In genomic region chr8:106376862-106377261, GRCm38 (mm10) we compare ENCODE assay signal across 9 mouse cellular contexts. TPM values are rescaled to one million over a fixed set of nuclear protein-coding genes. Genes with fewer than 3 reads are reported as not detected.
DNase-seq lines count a peak whose midpoint lies in the region; ATAC-seq lines count a peak whose summit lies in the region.
"Had no signal": no experiment of that assay in that cellular context is flagged by ENCODE, and none has a peak within 500 bp of the region (broad histone marks: within the 10 kb centered on the region; RNA-seq: fewer than 3 reads in every experiment).

No protein-coding gene starts in this region.

- H3K4me1 ChIP-seq in kidney, embryonic 15.5 days = peaks cover 9% of the 10 kb centered on the region
- no peaks in the 10 kb centered on the region for H3K4me1 ChIP-seq in limb, embryonic 10.5 days

- H3K9ac ChIP-seq in kidney, embryonic 15.5 days = no peak overlapping the region
- H3K9ac ChIP-seq: liver, postnatal 0 days had no signal

- no peaks in the 10 kb centered on the region for H3K36me3 ChIP-seq in kidney, embryonic 15.5 days
- no peaks in the 10 kb centered on the region for H3K36me3 ChIP-seq in limb, embryonic 10.5 days

- H3K4me2 ChIP-seq in kidney, embryonic 15.5 days = no peak overlapping the region

- no peaks in the 10 kb centered on the region for H3K9me3 ChIP-seq in kidney, embryonic 15.5 days (replicated peaks)
- no peaks in the 10 kb centered on the region for H3K9me3 ChIP-seq in limb, embryonic 10.5 days (replicated peaks)

- H3K4me3 ChIP-seq in kidney, embryonic 15.5 days (replicated peaks) = no peak overlapping the region
- no peak overlapping the region for H3K4me3 ChIP-seq in limb, embryonic 10.5 days

- DNase-seq in kidney, postnatal 4 days = peak; percentile 44 to 51
- DNase-seq in right cerebral cortex, postnatal 4 days = peak; percentile 46
- no peak for DNase-seq in right cerebral cortex, postnatal 25 days
- peak; percentile 65 to 75 for DNase-seq in cerebellum, postnatal 25 days
- DNase-seq in retina, postnatal 1 day = peak; percentile 91
- DNase-seq in limb, embryonic 10.5 days (ENCODE audit: low spot score) = no peak
- DNase-seq: liver, postnatal 0 days had no signal

- no peak overlapping the region for H3K27ac ChIP-seq in kidney, embryonic 15.5 days
- no peak overlapping the region for H3K27ac ChIP-seq in limb, embryonic 10.5 days

- H3K27me3 ChIP-seq in kidney, embryonic 15.5 days = no peaks in the 10 kb centered on the region
- H3K27me3 ChIP-seq in limb, embryonic 10.5 days (ENCODE audit: low read depth, poor library complexity, severe bottlenecking) = no peaks in the 10 kb centered on the region

- WGBS in kidney, embryonic 15.5 days = 28% methylated on average over 9 of the region's 9 CpGs
- WGBS in limb, embryonic 10.5 days = 30% methylated on average over 9 of the region's 9 CpGs

- ATAC-seq in kidney, embryonic 15.5 days (replicated peaks; ENCODE audit: low FRiP score) = no peak
- ATAC-seq in erythroid progenitor cell, adult 5-6 weeks (replicated peaks; ENCODE audit: low FRiP score, poor library complexity, severe bottlenecking) = no peak
- ATAC-seq: liver, postnatal 0 days had no signal

RNA-seq across cellular contexts. Expression of gene Zfp90, which starts 38.3 kb away (rescaled TPM):
- polyA plus RNA-seq in kidney, embryonic 15.5 days (2015; fragmentation: Nextera tagmentation; extraction: Ambion mirVana) = 16.9 and 20.8 TPM in 2 replicates
- 21.6 and 28.7 TPM in 2 replicates for polyA plus RNA-seq in limb, embryonic 10.5 days (2016; fragmentation: Nextera tagmentation; extraction: Ambion mirVana)
- 0.42 and 1.4 TPM in 2 replicates for total RNA-seq in erythroid progenitor cell, adult 5-6 weeks (2015; ENCODE audit: low replicate concordance)
- total RNA-seq in erythroid progenitor cell, adult 5-6 weeks (2017; ENCODE audit: low replicate concordance) = 1.4 and 2.2 TPM in 2 replicates

RNA-seq across cellular contexts. Expression of gene Smpd3, which starts 39.1 kb away (rescaled TPM):
- 1.7 and 7.4 TPM in 2 replicates for polyA plus RNA-seq in kidney, embryonic 15.5 days (2015; fragmentation: Nextera tagmentation; extraction: Ambion mirVana)
- polyA plus RNA-seq in limb, embryonic 10.5 days (2016; fragmentation: Nextera tagmentation; extraction: Ambion mirVana) = 0.68 and 1.4 TPM in 2 replicates
- not detected in 2 replicates for total RNA-seq in erythroid progenitor cell, adult 5-6 weeks (2015; ENCODE audit: low replicate concordance)
- not detected in 2 replicates for total RNA-seq in erythroid progenitor cell, adult 5-6 weeks (2017; ENCODE audit: low replicate concordance)

Comparison
In these comparisons a context has a peak if more than half of its experiments do, and no peak if none do; other contexts are left out.
1. DNase-seq: peak in kidney, postnatal 4 days (2 of 2), right cerebral cortex, postnatal 4 days (single experiment), cerebellum, postnatal 25 days (2 of 2) and retina, postnatal 1 day (single experiment); none in right cerebral cortex, postnatal 25 days (single experiment) and limb, embryonic 10.5 days (single experiment).